Mouse (Mus musculus) lung, embryonic 14.5 days (tissue): ENCODE results near the gene Plpp3. TPM values are rescaled to one million over a fixed set of nuclear protein-coding genes. Genes with fewer than 3 reads are reported as not detected.
A peak's percentile ranks its signal among the peaks of the same experiment; 100 is the strongest.

Experiments used
- ATAC-seq: fragments of 200-750 bp; cut with Nextera tagmentation; 2 replicates; pipeline ENCODE4 v1.8.0; 2017; ENCODE audit warnings: mild to moderate bottlenecking, moderate TSS enrichment, moderate library complexity; ENCODE audit not compliant: insufficient read depth
- DNase-seq: peaks from one replicate; pipeline ENCODE4 v3.0.0-alpha.2; 2015
- H3K27ac ChIP-seq: fragments of 300-500 bp; sonication (generic); 2 replicates; pipeline ENCODE4 v1.5.1; 2014; ENCODE audit warnings: low read depth, mild to moderate bottlenecking, moderate library complexity
- H3K27me3 ChIP-seq: fragments of 300-500 bp; sonication (generic); 2 replicates; pipeline ENCODE4 v1.6.1; 2014; ENCODE audit warnings: low read length, control low read depth; ENCODE audit not compliant: insufficient read depth
- H3K36me3 ChIP-seq: fragments of 300-500 bp; sonication (generic); 2 replicates; pipeline ENCODE4 v1.6.1; 2014; ENCODE audit warnings: control low read depth; ENCODE audit not compliant: insufficient read depth
- H3K4me1 ChIP-seq: fragments of 300-500 bp; sonication (generic); 2 replicates; pipeline ENCODE4 v1.6.1; 2014; ENCODE audit warnings: antibody characterized with exemption, control low read depth; ENCODE audit not compliant: insufficient read depth
- H3K4me2 ChIP-seq: fragments of 300-500 bp; sonication (generic); 2 replicates; pipeline ENCODE4 v1.6.1; 2014; ENCODE audit warnings: mild to moderate bottlenecking
- H3K4me3 ChIP-seq: fragments of 300-500 bp; sonication (generic); 2 replicates; pipeline ENCODE4 v1.5.1; 2014; ENCODE audit warnings: low read depth, low read length
- H3K9ac ChIP-seq: fragments of 300-500 bp; sonication (generic); 2 replicates; pipeline ENCODE4 v1.6.1; 2014
- H3K9me3 ChIP-seq: fragments of 300-500 bp; sonication (generic); 2 replicates; pipeline ENCODE4 v1.6.1; 2016; ENCODE audit warnings: low read depth, low read length, control low read depth
- CTCF ChIP-seq: IDR thresholded peaks from 2 replicates; pipeline ENCODE4 v1.5.1; 2016; ENCODE audit warnings: antibody characterized with exemption, low read depth
- WGBS: fragments of 180-500 bp; shearing (Covaris S2); extraction: QIAGEN DNeasy Blood & Tissue Kit; methylation state at CpG from one replicate; pipeline ENCODE4 v1.1.7; 2014; 5-methylcytosine and 5-hydroxymethylcytosine counted together
- polyA plus RNA-seq: library from polyadenylated mRNA; unstranded; fragments of >200 nt; fragmentation: Nextera tagmentation; extraction: Ambion mirVana; gene quantifications from 2 replicates; pipeline ENCODE4 v1.2.1, GENCODE M21; 2014

Plpp3 gene
- polyA plus RNA-seq, 1 experiment from 2014 or later: 64.8 TPM

GRCm38 (mm10) chr4:105111770-105112169 is 45.4 kb upstream of the Plpp3 start:
- ATAC-seq (no peak), DNase-seq (no peak)
- Histone ChIP-seq H3K4me2 (no peak overlapping the region), H3K27ac (no peak overlapping the region), H3K9ac (no peak overlapping the region), H3K36me3 (no peaks in the 10 kb centered on the region), H3K4me3 (no peak overlapping the region), H3K9me3 (no peaks in the 10 kb centered on the region), H3K4me1 (no peaks in the 10 kb centered on the region), H3K27me3 (peaks cover 7% of the 10 kb centered on the region; the same call in 1 of the 2 replicates)
- no peak for TF ChIP-seq CTCF
- WGBS: 76% methylated on average over 11 of the region's 11 CpGs

- Histone ChIP-seq H3K4me1 (no peaks in the 10 kb centered on the region), H3K4me3 (no peak overlapping the region), H3K27me3 (peaks cover 7% of the 10 kb centered on the region; the same call in 1 of the 2 replicates), H3K9me3 (no peaks in the 10 kb centered on the region), H3K9ac (no peak overlapping the region), H3K36me3 (no peaks in the 10 kb centered on the region), H3K27ac (no peak overlapping the region), H3K4me2 (no peak overlapping the region)
- 76% methylated on average over 5 of the region's 5 CpGs for WGBS
- no peak for TF ChIP-seq CTCF
- DNase-seq (no peak), ATAC-seq (no peak)
Measured at GRCm38 (mm10) chr4:105113042-105113441, 44.1 kb upstream of the Plpp3 start.

GRCm38 (mm10) chr4:105113468-105113867 is 43.7 kb upstream of the Plpp3 start:
- Histone ChIP-seq H3K27me3 (peaks cover 7% of the 10 kb centered on the region; the same call in 1 of the 2 replicates), H3K27ac (no peak overlapping the region), H3K36me3 (no peaks in the 10 kb centered on the region), H3K9me3 (no peaks in the 10 kb centered on the region), H3K9ac (no peak overlapping the region), H3K4me2 (no peak overlapping the region), H3K4me3 (no peak overlapping the region), H3K4me1 (no peaks in the 10 kb centered on the region)
- TF ChIP-seq CTCF: no peak
- ATAC-seq (no peak), DNase-seq (no peak)
- 69% methylated on average over 3 of the region's 3 CpGs for WGBS

- ATAC-seq (no peak), DNase-seq (no peak)
- Histone ChIP-seq H3K27me3 (no peaks in the 10 kb centered on the region), H3K4me3 (no peak overlapping the region), H3K9ac (no peak overlapping the region), H3K4me2 (no peak overlapping the region), H3K36me3 (no peaks in the 10 kb centered on the region), H3K27ac (no peak overlapping the region), H3K9me3 (no peaks in the 10 kb centered on the region), H3K4me1 (no peaks in the 10 kb centered on the region)
- WGBS: 74% methylated on average over 6 of the region's 6 CpGs
- TF ChIP-seq CTCF: no peak
Measured at GRCm38 (mm10) chr4:105121081-105121480, 36.1 kb upstream of the Plpp3 start.

- Histone ChIP-seq H3K4me3 (no peak overlapping the region), H3K36me3 (no peaks in the 10 kb centered on the region), H3K27ac (no peak overlapping the region), H3K4me1 (no peaks in the 10 kb centered on the region), H3K9ac (no peak overlapping the region), H3K27me3 (no peaks in the 10 kb centered on the region), H3K4me2 (no peak overlapping the region), H3K9me3 (no peaks in the 10 kb centered on the region)
- peak; percentile 62 for TF ChIP-seq CTCF
- peak; percentile 79 for DNase-seq
- ATAC-seq: no peak
- 45% methylated on average over 8 of the region's 8 CpGs for WGBS
Measured at GRCm38 (mm10) chr4:105122429-105122828, 34.7 kb upstream of the Plpp3 start.

- no peak for TF ChIP-seq CTCF
- Histone ChIP-seq H3K4me2 (no peak overlapping the region), H3K9ac (no peak overlapping the region; the same call in 1 of the 2 replicates), H3K36me3 (no peaks in the 10 kb centered on the region), H3K9me3 (no peaks in the 10 kb centered on the region), H3K4me3 (no peak overlapping the region), H3K4me1 (0 out of 2 replicates have a peak, but pooled peaks cover 3% of the 10 kb centered on the region), H3K27ac (no peak overlapping the region), H3K27me3 (no peaks in the 10 kb centered on the region)
- DNase-seq (no peak), ATAC-seq (no peak)
- WGBS: 23% methylated on average over 7 of the region's 7 CpGs
Measured at GRCm38 (mm10) chr4:105129212-105129611, 27.9 kb upstream of the Plpp3 start.

- no peak overlapping the region for H3K9ac ChIP-seq
- DNase-seq: no peak
- no peak overlapping the region for H3K27ac ChIP-seq
- H3K4me2 ChIP-seq: no peak overlapping the region
- no peak for TF ChIP-seq CTCF
- no peaks in the 10 kb centered on the region for H3K27me3 ChIP-seq
- no peak overlapping the region for H3K4me3 ChIP-seq
- no peaks in the 10 kb centered on the region for H3K9me3 ChIP-seq
- 0 out of 2 replicates have a peak, but pooled peaks cover 3% of the 10 kb centered on the region for H3K4me1 ChIP-seq
- WGBS: 64% methylated on average over 9 of the region's 9 CpGs
- no peak for ATAC-seq
- H3K36me3 ChIP-seq: no peaks in the 10 kb centered on the region
Measured at GRCm38 (mm10) chr4:105131756-105132314, 25.3 kb upstream of the Plpp3 start.
